Mouse (Mus musculus) ES-Bruce4 (cell line): ENCODE data around the gene Wrnip1.

Experiments used
- CTCF ChIP-seq: IDR thresholded peaks from one replicate; pipeline ENCODE4 v1.8.1; 2011; ENCODE audit warnings: low read depth, low read length
- POLR2A ChIP-seq: IDR thresholded peaks from one replicate; pipeline ENCODE4 v1.8.1; 2011; ENCODE audit warnings: low read length; ENCODE audit not compliant: insufficient read depth

DNA sequence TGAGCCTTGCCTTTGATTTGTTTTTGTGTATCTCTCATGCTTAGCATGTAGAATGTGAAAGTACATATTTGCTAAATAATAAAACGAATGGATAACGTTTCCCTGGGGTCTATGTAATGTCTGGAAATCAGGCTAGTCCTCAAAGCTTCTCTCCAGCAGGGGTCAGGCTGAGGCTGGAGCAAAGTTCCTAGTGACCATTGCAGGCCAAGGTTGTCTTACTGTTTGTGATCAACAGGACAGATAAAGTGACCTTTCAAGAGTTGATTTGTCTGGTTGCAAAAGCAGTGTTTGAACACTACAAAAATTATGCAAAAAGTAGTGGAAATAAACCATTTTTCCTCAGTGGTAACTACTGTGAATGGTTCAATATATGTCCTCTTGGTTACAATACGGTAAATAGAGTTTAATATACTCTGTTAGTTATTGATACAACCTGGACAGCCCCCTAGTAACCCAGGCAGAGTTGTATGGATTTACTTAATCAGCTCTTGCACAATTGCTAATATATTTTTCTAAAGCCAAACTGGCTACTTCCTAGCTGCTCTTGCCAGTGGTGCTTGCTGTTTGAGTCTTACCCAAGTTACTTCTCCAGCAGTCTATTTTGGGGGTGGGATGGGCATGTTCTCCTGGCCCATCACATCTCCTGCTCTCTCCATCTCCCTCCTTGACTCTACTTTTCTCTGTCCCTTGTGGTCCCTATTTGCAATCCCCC lies 25.4 kb downstream of the Wrnip1 start:
- TF ChIP-seq CTCF (no peak), POLR2A (no peak)
